Mouse (Mus musculus): ENCODE data around the gene Cpe. TPM values are rescaled to one million over a fixed set of nuclear protein-coding genes. Genes with fewer than 3 reads are reported as not detected.
A peak's percentile ranks its signal among the peaks of the same experiment; 100 is the strongest.

Cpe gene
- 15.3 and 17.8 TPM in 2 replicates for polyA plus RNA-seq (2015; fragmentation: Nextera tagmentation; extraction: Ambion mirVana)

- DNase-seq (ENCODE audit: low spot score), result peak; percentile 39
These were observed at the start of gene Cpe for GRCm38 (mm10) chr8:64692651-64693201. Cpe (minus strand) TSS chr8:64693054.

GRCm38 (mm10) chr8:64740547-64741211 is 47.8 kb upstream of the Cpe start:
- no peak for DNase-seq (ENCODE audit: low spot score)

- no peak for DNase-seq (ENCODE audit: low spot score)
These were observed 46.1 kb upstream of the Cpe start for GRCm38 (mm10) chr8:64738916-64739315.

- DNase-seq (ENCODE audit: low spot score), result no peak
These were observed 44.0 kb upstream of the Cpe start for GRCm38 (mm10) chr8:64736767-64737323.

DNA sequence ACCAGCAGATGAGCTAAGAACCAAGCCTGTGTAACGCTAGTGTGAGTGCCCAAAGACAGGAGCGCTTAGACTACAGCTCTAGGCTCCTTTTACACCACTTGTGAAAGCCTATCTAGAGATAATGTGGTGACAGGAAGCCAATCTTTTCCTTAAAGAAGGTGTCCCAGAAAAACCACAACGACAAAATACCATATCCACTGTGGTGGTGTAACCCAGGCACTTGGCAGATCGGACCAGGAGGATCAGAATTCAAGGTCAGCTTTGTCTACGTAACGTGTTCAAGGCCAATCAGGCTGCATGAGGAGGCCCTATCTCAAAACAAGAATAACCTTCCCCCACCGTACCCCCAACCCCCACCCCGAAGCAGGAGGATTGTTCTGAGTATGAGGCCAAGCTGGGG is 42.3 kb upstream of the Cpe start:
- no peak for DNase-seq (ENCODE audit: low spot score)

DNA sequence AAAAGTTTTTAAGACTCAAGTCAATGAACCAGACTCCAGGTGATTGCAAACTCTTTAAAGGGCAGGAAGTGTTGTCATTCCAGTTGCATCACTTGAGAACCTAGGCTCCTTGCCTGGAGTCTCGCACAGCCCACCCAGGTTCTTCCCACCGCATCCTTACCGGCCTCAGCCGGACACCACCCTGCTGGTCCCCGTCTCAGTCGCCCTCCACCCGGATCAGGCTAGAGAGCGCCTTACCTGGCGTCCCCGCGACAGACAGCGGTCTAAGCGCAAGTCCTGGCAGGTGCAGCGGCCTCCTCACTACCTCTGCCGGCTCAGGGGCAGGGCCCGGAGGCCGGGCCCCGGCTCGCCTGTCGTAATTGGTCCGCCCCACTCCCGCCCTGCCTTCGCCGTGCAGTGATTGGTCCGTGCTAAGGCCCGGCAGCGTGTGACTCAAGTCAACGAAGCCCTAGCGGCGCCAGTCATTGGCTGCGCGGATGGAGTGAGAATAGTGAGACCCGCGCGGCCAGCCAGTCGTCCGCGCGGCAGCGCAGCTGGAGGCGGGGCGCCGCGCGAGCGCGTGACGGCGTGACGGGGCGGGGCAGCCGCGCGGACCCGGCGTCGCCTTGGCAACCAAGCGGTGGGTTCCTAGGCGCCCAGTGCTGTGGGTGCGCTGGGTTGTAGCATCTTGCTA is 40.6 kb upstream of the Cpe start, which contains the start of gene Msmo1:
Gene Msmo1, minus strand, starts transcription at position 522 of the 673 bp plus-strand sequence.
- DNase-seq (ENCODE audit: low spot score), result peak; percentile 99

- DNase-seq (ENCODE audit: low spot score), result no peak
These were observed 39.7 kb upstream of the Cpe start for GRCm38 (mm10) chr8:64732596-64732995.

GRCm38 (mm10) chr8:64728156-64728555 is 35.3 kb upstream of the Cpe start:
- DNase-seq (ENCODE audit: low spot score), result no peak

GRCm38 (mm10) chr8:64726190-64726695 is 33.4 kb upstream of the Cpe start:
- no peak for DNase-seq (ENCODE audit: low spot score)

DNA sequence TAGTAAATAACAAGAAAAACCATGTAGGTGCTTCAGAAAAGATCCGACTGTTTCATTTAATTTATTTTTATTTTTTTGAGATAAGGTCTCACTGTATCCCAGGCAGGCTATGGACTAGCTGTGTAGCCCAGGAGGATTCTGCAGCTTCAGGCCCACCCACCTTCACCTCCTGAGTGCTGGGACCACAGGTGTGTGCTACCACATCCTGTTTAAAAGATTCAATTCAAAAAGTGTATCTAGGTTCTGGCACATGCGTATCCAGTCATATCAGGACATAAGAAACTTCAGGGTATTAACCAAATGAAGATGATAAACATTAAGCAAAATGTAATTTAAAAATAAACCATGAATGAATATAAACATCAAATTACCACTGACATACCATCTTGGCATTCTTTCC is 30.4 kb upstream of the Cpe start:
- DNase-seq (ENCODE audit: low spot score), result peak; percentile 37

GRCm38 (mm10) chr8:64717868-64718267 is 25.0 kb upstream of the Cpe start:
- no peak for DNase-seq (ENCODE audit: low spot score)

DNA sequence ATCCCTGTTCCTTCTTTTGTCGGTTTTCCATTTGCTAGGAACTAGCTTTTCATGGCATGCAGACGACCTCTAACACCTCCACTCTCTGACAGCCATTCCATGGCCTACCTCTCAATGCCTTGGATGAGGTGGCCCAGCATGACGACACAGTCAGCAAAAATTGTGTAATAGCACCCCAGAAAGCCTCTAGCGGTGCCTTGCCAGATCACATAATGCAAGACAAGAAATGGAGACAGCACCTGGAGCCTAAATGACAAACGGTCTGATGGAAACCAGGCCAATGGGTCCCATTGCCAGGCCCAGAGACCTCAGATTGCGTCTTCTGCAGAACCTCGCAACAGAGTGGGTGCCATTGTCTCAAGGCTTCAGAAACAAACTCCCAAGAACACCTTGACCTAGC is 19.6 kb upstream of the Cpe start:
- DNase-seq (ENCODE audit: low spot score), result no peak

- no peak for DNase-seq (ENCODE audit: low spot score)
These were observed 18.7 kb upstream of the Cpe start for GRCm38 (mm10) chr8:64711544-64711943.

DNA sequence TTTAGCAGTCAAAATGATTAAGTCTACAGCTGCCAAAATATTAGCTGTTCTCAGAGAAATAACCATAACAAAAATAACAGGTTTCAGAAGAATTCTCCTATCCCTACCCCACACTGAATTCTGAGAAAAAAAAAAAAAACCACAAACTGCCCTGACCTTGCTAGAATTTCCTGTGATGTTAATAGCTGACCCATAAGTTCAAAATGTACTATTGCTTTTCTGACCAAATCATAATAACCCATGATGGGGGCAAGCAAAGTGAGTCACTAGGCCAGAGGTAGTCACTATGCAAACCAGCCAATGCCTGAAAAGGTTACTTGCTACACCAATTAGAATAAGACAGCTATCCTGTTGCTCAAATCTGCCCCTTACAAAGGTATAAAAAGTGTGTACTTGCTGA is 14.6 kb upstream of the Cpe start:
- DNase-seq (ENCODE audit: low spot score), result no peak

DNA sequence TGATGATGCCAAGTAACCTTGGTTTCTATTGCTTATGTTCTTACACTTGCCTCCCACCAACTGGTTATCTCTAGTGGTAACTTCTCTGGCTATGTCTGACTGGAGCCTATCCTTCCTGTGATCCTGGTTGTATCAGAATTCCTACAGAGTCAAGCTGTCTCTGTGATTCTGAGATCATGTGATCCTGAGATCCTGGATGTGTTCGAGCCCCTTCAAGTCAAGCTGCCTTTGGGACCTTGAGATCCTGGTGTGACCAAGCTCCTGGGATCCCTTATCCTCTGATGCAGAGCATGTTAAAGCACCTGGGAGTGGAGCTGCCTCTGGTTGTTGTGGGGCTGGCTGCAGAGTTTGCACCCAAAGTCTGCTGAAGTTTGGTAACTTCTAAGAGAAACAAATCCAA is 10.3 kb upstream of the Cpe start:
- DNase-seq (ENCODE audit: low spot score), result no peak

GRCm38 (mm10) chr8:64691591-64692401 is 1.1 kb downstream of the Cpe start:
- DNase-seq (ENCODE audit: low spot score), result no peak

DNA sequence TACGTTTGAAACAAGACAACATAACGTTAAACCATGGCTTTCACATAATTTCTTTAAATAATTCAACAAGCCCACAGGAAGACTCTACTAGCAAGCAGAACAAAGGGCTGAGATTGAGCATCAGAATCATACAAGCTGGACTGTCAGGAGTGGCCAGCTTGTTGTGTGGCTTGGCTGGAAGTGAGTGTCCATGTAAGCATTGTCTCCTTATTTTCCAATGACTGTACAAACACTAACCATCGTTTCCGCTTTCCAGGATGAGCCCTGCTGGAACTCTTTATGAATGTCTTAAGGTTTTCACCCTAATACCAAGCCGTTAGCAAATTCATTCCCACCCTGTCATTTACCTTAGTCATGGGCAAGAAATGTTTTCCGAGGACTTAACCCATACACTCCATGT is 2.0 kb downstream of the Cpe start:
- DNase-seq (ENCODE audit: low spot score), result no peak

- no peak for DNase-seq (ENCODE audit: low spot score)
These were observed 2.5 kb downstream of the Cpe start for GRCm38 (mm10) chr8:64690306-64690705.

- no peak for DNase-seq (ENCODE audit: low spot score)
These were observed 4.1 kb downstream of the Cpe start for GRCm38 (mm10) chr8:64688741-64689140.

DNA sequence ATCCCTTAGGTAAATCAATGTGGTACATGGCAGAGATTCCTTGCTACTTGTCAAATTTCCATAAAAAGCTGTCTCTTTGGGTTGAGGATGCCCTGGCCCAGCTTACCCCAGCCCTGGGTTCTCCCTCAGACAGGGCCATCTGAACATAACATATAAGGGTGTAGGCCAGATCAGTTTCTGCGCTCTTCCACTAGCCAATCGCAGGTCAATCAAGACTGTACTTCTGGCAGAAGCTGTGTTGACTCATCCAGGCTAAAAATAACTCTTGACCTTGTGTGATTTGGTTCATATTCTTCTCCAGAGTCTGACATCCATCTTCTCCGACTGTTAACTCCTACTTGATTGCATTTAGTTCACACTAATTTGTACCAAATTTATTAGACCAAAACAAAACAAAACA is 4.7 kb downstream of the Cpe start:
- DNase-seq (ENCODE audit: low spot score), result no peak

GRCm38 (mm10) chr8:64682501-64682900 is 10.4 kb downstream of the Cpe start:
- DNase-seq (ENCODE audit: low spot score), result no peak
